Mouse (Mus musculus) Muller cell, postnatal 12 days (primary cell): Measurements from ENCODE around the gene Ciz1.
"Not testable (repeated sequence)": the region's sequence is repeated elsewhere in the genome, so short reads cannot be mapped to it uniquely, and the experiment has no call there.

Source experiments
- DNase-seq: peaks from one replicate; pipeline ENCODE4 v3.0.0-alpha.2; 2015; ENCODE audit errors: inconsistent ontology term

The Ciz1 gene

GRCm38 (mm10) chr2:32347019-32347418 is 5.1 kb upstream of the Ciz1 start:
- DNase-seq: no peak

GRCm38 (mm10) chr2:32348311-32348710 is 3.8 kb upstream of the Ciz1 start:
- DNase-seq: no peak

DNA sequence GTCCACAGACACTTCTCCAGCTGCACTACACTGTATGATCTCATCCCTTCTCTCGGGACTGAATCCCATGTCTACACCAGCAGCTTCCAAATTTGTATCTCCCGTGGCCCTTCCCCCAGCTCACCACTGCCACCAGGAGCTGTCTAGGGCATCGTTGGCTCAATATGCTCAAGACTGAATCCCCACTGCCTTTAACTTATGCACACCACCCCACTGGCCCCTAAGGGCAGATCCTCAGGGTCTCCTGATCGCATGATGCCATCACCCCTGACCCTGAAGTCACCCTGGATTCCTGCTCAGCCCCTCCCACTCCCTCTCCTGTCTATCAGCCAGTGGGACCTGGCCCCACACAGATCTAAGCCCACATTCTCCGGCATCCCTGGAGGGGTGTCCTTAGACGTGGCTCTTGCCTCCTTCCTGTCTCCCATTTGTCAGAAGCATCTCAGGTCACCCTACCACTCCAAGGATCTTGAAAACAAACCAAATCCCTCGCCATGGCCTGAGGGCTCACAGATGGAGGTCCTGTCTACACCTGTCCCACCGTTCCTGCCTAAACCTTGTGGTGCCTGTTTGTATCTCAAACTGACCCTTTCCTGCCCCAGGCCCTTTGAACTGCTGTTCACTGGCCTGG is 2.4 kb upstream of the Ciz1 start:
- no peak for DNase-seq

- no peak for DNase-seq
These were observed 1.6 kb upstream of the Ciz1 start for GRCm38 (mm10) chr2:32350471-32351051.

- DNase-seq: no peak
These were observed 611 bp upstream of the Ciz1 start for GRCm38 (mm10) chr2:32351471-32351961.

- DNase-seq: peak; percentile 82
These were observed 948 bp downstream of the Ciz1 start, which contains the start of gene Dnm1 for GRCm38 (mm10) chr2:32353007-32353542. TSS of gene Dnm1 (minus strand) at chr2:32353338.

- no peak for DNase-seq
These were observed 1.7 kb downstream of the Ciz1 start for GRCm38 (mm10) chr2:32353836-32354235.

DNA sequence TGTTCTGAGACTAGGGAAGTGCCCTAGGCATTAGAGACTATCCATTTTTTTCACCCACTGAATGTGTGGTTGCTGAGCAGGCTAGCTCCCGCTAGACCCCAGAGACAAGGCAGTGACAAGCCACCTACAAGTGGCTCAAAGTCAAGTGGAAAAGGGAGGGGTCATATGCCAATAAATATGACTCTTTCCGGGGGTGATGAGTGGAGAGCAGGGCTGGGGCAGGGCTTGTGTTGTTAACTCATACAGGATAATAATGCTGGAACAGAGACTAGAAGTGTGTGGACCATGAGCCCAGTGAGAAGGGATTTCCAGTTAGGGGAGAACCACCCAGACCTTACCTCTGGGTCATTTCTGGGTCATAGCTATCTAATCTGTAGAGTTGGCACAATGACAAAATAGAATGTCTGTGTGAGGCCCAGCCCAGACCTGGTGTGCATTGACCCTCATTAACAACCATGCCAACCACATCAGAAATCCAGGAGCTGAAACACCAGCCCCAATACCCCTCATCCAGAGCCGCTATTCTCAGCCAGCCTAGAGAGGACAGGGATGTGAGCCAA is 2.3 kb downstream of the Ciz1 start:
- no peak for DNase-seq

GRCm38 (mm10) chr2:32356216-32356615 is 4.1 kb downstream of the Ciz1 start:
- DNase-seq: no peak

DNA sequence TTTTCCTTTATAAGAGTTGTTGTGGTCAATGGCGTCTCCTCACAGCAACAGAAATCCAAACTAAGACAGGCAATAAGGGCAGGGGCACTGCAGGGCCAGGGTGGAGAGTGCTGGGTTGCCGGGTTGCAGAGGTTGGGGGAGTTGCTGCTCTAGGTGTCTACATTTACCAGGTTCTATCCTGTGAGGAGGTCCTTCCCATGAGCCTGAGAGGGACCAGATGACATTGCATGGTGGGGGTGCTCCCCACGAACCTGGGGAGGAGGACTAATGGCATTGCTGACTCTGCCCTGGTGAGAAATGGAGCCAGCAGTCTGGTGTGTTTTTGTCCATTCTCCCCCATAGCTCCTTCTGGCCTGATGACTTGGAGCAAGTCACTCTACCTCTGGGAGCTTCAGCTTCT is 5.6 kb downstream of the Ciz1 start:
- DNase-seq: no peak

- no peak for DNase-seq
These were observed 6.3 kb downstream of the Ciz1 start for GRCm38 (mm10) chr2:32358381-32358780.

DNA sequence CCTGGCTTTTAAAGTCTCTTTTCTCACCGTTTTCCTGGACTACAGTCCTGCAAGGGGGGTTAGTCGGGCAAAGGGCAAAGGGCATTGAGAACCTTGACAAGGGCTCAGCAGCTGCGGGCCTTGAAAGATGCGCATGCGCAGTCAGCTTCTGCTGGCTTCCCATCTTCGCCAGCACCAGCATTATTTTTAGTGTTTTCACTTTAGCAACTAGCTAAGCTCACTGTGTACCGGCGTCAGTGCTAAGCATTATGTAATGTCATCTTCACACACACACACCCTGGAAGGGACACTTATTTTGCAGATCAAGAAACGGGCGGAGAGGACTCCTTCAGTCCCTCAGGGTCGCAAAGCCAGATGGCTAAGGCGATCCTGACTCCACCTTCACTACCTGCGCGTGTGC is 8.6 kb downstream of the Ciz1 start:
- DNase-seq: peak; percentile 32

- DNase-seq: peak; percentile 54
These were observed 9.3 kb downstream of the Ciz1 start for GRCm38 (mm10) chr2:32361437-32361836.

DNA sequence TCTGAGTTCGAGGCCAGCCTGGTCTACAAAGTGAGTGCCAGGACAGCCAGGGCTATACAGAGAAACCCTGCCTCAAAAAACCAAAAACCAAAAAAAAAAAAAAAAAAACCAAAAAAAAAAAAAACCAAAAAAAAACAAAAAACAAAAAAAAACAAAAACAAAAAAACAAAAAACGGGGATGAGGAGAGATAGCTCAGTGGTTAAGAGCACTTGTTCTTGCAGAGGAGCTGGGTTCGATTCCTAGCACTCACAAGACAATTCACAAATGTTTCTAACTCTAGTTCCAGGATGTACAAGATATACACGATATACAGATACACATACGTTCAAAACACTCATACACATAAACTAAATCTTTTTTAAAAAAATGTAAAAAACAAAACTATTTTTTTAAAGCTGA is 10.1 kb downstream of the Ciz1 start:
- not testable (repeated sequence) for DNase-seq

- DNase-seq: peak; percentile 94
These were observed 10.8 kb downstream of the Ciz1 start for GRCm38 (mm10) chr2:32362817-32363340.

GRCm38 (mm10) chr2:32363376-32364106 is 11.4 kb downstream of the Ciz1 start:
- DNase-seq: no peak

GRCm38 (mm10) chr2:32364121-32364520 is 12.0 kb downstream of the Ciz1 start:
- no peak for DNase-seq

- no peak for DNase-seq
These were observed 15.2 kb downstream of the Ciz1 start for GRCm38 (mm10) chr2:32367315-32367714.

- no peak for DNase-seq
These were observed 22.1 kb downstream of the Ciz1 start for GRCm38 (mm10) chr2:32374191-32374590.

DNA sequence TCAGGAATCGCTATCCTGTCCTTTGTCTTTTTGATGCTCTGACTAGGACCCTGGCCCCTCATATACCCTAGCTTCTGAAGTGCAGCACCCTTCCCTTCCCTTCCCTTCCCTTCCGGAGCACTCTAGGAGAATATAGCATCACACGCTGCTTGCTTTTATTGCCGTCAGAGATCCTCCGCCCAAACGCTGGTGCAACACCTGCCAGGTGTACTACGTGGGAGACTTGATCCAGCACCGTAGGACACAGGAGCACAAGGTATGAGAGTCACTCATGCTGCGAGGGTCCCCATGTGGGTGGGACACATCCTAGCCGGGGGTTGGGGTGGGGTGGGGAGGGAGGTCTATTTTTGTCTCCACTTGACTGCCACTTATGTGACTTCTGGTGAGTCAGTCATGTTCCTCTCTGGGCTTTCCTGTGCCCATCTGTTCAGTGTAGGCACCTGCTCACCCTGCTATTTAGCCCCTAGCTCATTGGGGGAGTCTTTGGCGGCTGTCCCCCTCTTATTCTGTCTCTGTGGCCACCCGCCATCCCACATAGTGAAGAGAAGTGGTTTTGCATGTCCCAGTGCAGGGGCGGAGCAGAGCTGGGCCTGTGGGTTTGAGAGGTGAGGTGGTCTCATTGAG is 23.3 kb downstream of the Ciz1 start:
- no peak for DNase-seq

DNA sequence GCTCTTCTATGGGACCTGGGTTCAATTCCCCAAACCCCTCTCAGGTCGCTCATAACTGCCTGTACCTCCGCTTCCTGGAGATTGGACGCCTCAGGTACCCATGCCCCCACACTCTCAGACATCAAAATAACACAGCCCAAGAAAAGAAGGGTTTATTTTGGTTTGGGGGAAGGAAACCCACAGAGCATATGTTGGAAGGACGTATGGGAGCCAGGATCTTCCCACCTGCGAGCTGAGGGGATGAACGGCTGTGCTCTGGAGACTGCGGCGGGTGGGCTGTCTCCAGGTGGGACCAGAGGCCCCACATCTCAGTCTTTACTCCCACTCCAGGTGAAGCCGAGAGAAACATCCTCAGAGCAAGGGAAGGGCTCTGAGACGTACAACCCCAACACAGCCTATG is 24.8 kb downstream of the Ciz1 start:
- no peak for DNase-seq
